Mouse (Mus musculus) thymus, postnatal 0 days (tissue): ENCODE measurements around the gene Tmem209. TPM values are rescaled to one million over a fixed set of nuclear protein-coding genes. Genes with fewer than 3 reads are reported as not detected.

Experiments
- DNase-seq: peaks from one replicate; pipeline ENCODE4 v3.0.0-alpha.2; 2015; ENCODE audit warnings: low spot score
- polyA plus RNA-seq: library from polyadenylated mRNA; unstranded; fragments of >200 nt; fragmentation: Nextera tagmentation; extraction: Ambion mirVana; gene quantifications from 2 replicates; pipeline ENCODE4 v1.2.1, GENCODE M21; 2015

Tmem209 gene
- polyA plus RNA-seq, 1 experiment from 2014 or later, result 34.4 TPM

DNA sequence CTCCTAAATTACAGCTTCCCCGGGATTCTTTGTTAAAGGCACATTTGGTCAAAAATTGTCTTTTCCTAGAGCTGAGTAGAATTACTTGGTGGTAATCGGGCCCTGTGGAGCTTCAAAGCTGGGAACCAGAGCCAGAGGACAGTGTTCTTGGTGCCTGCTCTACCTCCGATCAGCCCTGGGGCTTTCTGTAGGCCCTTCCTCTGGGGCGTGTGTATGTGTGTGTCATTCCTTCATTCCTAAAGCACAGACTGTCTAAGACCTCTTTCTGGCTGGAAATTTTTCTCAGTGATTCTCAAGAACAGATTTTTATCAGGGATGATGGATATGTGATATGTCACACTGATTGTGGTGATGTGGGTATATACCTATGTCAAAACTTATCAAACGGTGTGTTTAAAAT, 29.2 kb upstream of the Tmem209 start:
- no peak for DNase-seq

DNA sequence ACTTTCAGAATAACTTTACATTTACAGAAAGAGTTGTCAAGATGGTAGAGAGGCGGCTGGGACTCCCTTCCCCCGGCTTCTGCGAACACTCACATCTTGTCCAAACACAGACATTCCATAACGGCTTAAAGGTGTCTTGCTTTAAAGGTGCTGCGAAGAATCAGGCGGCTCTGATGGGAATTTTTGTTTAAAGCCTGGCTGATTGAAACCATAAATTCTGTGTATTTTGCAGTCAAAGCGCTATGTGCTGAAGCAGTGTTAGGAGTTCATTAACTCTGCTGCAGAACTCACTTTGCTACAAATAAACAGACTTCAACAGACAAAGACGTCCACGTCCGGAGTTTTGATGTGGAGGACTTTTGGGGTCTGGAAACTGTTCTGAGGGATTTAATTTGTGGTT, 28.7 kb upstream of the Tmem209 start:
- no peak for DNase-seq

DNA sequence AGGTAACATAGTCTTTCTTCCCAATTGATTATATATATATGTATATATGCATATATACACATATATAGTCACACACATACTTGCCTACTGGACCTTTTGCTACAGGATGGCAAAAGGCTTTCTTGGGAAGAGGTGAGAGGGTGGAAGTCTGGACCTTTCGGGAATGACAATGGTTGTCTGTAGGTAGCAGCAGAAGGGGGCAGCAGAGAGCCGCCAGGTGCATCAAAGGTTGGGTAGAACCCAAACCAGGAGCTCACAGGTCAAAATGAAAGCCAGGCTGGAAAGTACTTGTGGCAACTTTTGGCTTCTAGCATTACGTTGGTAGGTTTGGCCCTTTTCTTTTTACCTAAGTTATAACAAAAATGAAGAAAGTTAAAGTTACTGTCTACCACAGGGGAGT, 25.8 kb upstream of the Tmem209 start:
- DNase-seq, result peak; percentile 15

DNA sequence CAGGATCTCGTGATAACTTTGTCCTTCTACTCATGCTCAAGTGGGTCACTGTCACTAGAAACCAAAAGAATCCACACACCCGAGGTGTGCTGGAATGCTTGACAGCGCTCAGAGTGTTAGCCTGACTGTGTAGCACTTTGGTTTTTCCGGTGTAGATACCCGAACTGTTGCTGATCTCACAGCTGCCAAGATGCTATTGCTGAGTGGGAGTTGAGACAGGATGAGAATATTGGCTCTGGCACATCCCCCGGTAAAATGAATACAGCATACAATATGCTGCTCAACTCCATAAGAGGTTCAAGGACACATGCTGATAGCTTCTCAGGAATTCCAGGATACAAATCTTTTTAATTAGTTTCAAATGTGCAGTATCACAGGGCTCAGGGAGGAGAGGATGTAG, 19.2 kb upstream of the Tmem209 start:
- DNase-seq, result no peak

DNA sequence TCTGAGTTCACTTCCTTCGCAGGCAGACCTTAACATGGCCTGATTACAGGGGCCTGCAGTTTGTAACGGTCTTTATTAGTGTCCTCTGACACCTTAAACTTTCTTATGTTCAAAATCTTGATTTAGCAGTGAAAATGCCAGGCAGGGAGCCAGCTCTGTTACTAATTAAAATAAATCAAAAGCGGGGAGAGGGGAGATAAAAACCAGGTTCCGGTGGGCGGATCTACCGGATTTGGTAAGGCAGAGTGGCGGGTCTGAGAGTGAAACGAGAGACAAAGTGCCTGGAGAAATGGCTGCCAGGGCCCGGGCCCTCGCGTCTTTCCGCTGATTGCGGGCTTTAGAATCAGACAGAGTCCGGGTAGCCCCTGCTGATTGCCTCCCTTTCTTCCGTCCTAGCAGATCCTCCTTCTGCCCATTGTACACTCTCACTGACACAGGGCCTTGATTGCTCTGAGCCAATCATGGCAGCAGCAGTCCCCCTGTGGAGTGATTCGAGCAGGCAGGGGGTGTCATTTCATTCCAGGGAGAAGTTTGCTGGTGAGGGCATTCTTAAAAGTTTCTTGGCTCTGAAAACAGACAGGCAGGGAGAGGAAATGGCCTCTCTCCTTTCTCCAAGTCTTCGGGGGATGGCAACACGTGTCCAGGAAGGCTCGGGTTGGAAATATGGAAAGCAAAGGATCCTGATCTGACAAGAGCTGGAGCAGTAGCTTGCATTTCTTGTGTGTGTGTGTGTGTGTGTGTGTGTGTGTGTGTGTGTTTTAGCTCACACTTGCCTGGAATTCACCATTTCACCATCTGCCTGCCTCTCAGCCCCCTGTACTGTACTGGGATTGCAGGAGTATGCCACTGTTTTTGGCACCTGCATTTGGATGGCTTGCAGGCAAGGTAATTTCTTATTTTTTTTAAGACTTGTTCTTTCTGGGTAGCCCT, 17.3 kb upstream of the Tmem209 start:
- DNase-seq, result no peak

DNA sequence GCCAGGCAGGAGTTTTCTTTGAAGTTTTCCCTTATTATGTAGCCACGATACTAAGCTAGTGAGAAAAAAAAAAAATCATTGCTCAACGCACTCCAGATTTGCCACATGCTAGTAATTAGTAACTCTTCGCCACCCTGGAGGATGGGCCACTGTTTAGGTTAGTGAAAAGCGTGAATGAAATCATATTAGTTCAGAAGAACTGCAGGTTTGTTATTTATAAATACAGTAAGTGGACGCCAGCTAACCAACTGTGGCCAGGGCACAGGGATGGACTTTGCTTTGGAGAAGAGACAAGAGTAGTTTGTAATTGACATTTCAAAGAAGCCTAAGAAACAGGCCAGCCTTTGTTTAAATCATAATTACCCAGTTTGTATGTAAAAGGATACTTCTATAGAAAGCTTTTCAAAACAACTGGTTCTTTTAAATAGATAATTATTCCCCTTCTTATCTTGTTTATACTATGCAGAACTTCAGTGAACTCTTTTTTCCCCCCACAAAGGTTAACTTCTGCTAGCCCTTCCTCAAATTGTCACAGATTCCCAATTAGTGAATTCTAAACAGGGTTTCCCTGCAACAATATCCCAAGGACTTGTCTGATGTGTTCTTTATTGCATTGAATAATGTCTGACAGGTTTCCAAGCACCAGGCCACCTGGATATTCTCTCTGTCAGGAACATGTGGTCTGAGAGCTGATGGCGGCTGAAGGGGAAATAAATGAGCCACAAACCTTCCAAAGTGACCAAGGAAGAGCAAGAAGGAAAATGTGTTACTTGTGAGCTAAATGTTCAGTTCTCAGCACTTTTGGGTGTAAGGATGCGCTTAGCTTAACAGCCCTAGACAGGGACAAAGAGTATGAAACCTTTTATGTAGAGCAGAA, 16.1 kb upstream of the Tmem209 start:
- no peak for DNase-seq

DNA sequence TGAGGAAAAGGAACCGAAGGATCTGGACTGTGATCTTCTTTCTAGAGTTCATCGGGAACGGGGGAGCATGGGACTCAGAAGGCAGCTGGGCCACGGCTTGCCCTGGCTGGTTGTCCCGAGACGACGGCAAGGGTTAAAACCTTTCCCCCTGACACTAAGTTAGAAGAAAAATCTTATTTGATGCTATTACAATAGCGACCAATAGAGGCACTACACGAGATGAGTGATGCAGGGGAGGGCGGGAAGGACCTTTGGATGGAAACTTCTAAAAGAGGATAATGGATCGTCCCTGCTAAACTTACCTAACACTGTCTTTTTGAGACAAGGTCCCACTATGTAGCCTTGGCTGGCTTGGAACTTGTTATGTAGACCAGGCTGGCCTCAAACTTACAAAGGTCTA, 10.8 kb upstream of the Tmem209 start:
- DNase-seq, result no peak

DNA sequence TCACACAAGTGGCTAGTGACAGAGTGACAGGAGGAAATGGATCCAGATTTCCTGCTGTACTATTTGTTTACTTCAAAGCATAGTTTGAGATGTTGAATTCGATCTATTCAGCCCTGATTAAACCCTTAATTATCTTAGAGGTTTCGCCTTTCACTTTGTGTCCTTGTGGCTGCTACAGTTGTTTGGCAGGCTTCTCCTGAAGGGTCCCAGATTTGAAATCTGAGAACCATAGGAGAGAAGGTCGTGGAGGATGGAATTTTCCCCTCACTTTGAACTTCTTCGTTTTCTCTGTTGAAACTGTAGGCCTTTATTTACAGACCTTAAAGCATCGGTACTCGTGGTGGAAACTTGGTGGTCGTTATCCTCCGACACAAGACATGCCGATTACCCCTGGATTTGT, 4.7 kb upstream of the Tmem209 start:
- no peak for DNase-seq

DNA sequence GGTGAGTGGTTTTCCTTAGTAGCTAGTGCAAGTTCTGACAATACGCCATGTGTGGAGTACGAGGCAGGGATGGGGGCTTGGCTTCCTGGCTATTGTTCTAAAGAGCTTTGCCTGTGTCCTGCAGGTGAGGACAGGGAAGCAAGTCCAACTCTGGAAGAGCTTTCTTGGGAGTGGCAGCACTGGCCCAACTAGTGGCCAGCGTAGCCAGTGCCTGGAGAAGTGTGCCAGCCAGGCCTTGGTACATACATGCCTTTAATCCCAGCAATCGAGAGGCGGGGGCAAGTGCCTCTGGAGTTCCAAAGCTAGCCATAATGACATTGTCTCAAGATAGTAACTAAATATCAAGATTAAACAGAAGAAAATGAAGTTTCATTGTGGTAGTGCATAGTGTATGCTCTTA, 708 bp upstream of the Tmem209 start:
- no peak for DNase-seq

DNA sequence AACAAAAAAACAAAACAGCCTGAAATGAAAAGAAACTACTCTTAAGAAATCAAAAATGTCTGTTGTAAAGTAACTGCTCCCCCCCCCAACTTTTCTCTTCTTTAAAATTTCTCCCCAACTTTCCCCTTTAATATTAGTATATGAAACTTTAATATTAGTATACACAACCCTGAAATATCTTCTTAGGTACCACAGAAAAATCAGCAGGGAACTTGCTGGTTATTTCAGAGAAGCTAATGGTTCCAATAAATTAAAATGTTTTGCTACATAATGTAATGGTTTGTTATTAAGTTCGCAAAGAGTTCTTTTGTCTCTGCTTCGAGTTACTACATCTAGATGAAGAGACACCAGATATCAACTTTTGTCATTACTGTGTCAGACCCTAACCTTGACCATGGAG, 759 bp downstream of the Tmem209 start:
- DNase-seq, result no peak

DNA sequence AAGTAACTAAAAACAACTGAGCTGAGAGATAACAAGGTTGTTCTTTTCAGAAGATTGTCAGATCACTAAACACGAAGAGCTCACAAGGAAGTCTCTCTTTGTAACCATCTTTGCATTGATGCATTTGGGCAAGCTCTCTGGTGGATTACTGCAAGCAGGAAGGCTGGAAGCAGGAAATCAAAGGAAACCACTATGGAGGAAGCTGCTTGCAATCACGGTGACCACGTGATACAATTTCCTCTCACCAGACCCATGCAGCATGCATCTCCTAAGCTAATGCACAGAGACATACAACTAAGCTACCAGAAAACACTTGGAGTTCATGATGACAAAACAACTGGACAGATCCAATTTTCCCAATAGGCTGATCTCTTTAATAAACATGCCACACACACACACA, 10.5 kb downstream of the Tmem209 start:
- DNase-seq, result no peak

DNA sequence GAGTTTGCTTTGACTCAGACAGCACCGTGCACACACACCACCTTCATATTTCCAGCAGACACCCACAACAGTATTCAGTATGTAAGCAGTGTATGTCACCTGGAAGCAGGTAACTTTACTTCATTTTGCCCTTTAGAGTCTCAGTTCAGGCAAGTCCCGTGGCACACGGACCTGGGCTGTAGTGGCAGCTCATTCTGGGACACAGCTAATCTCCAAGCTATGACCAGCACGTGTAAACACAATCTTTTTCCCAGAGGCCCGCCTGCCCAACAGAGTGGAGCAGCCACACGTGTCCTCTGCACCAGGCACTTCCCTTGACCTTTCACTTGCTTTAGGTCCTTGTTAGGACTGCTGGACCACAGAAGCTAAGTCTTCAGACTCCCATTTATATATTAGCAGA, 23.1 kb downstream of the Tmem209 start:
- DNase-seq, result no peak

DNA sequence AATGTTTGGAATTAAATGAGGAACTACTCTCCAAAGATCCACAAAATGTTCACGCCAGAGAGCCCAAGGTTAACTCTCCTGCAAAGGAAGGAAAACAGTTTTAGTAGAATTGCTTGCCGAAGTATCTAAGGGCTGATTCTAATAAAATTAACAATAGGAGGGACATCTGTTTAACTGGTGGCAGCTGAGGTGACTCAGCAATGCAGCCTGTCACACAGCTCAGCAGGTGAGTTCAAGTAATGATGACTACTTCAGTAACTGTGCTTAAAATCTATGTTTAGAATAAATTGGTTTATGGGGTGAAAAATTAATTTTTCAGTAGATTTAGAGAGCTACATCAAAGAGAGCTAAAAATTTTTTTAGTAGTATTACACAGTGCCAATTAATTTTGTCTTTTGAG, 26.7 kb downstream of the Tmem209 start:
- DNase-seq, result no peak

DNA sequence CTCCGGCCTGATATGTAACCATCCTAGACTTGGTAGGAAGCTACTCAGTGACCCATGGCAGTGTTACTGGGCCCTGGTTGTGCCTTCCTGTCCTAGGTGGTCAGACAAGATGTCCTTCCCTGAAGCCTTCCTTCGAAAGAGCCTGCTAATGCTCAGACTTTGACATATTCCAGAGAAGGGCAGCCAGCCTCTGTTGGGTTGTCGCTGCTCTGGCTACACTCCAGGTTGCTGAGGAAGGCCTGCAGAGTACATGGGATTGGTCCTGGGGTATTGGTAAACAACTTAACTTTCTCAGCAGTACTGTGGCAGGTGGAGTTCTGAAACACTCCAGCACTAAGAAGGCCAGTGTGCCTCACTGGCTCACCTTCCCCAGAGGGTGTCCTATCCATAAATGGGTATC, 30.2 kb downstream of the Tmem209 start:
- no peak for DNase-seq

DNA sequence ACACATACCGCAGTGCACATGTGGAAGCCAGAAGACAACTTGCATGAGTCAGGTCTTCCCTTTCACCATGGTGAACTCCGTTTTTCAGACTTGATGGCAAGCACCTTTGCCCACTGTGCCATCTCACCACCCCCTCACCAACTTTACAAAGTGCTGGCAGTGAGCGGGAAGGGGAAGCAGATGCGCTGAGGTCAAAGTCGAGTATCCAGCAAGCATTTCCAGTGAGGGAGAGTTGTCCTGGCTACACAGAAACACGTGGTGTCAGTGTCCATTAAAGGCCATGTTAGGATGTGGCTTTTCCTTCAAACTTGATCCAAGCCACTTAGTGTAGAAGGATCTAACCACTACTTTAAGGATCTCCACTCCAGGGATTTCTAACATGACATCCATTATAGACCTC, 31.8 kb downstream of the Tmem209 start:
- DNase-seq, result no peak

DNA sequence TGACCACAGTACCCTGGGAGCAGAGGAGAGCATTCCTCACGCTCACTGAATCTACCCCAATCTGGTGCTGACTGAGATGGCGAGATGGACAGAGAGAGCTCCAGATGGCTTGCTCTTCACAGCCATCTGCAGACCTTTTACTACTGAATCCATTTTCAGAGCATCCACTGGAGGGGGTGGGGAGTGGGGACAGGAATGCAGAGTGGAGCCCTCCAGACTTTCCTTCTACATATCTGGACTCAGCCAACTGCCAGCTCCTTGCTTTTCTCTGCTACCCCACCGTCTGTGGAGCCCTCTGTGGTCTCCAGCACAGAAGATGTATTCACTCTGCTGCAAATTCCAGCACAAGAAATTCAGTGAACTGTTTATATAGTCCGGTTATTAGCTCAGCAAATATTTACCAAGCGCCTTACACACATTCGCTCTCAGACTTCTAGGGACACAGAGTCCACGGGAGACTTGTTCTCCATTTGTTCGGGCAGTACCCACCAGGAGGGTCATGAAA, 32.3 kb downstream of the Tmem209 start:
- no peak for DNase-seq

DNA sequence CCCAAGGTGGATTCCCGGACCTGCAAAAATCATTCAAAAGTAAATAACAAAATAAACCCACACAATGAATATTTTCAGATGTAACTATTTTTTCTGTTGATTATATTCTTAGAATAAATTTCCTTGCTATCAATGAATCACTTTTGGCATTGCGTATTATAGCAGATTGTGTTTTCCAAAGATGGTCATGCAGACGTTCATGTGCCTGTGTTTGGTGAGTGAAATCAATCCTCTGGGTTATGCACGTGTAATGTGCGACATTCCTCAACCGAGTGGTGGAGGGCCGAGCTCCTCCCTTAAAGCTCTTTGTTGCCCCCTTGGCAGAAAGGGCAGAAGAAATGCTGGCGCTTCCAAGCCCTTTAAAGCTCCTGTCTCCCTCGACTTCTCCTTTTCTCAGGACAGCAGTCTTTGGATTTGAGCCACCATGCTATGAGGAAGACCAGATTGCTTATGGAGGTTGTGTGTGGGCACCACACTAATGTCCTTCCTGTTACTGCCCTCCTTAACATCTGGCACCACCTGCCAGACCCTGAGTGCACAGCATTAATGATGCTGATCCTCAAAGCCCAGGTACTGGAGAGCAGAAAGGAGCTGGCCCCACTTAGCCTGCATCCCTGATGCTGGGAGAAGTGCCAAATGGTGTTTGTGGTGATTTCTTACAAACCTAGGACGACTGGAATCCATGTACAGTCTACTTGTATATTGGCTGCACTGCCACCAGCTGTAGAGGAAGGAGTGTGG, 33.4 kb downstream of the Tmem209 start:
- no peak for DNase-seq

DNA sequence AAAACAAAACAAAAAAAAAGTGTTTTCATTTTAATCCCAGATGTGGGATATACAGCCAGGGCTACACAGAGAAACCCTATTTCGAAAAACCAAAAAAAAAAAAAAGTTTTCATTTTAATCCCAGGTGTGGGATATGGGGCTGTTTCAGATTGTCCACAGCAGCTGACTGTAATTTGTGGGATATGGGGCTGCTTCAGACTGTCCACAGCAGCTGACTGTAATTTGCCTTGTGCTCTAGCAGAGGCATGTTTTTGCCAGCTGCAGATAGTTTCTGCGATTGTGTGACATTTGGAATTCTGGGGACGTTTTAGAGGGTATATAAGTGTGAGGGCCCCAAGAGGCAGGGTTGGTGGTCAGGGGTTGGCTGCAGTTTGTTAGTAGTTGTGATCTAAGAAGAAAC, 37.9 kb downstream of the Tmem209 start:
- DNase-seq, result no peak

DNA sequence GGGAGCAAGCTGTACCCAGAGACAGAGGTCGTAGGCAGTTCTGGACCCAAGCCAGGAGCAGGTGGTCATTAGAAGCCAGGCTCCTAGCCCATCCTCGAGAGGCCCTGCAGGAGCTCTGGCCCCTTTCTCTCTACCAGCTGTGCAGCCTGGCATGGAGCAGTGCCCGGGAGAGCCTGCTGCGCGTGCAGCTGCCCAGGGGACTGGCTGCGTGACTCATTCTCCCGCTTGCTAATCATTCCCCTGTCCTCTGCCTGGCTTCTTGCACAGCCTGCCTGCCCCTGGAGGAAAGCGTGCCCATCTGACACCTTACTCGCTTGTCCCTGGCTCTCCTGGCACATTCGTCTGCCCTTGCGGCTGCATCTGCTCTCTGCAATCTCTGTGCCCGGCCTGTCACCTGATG, 40.2 kb downstream of the Tmem209 start:
- DNase-seq, result no peak

DNA sequence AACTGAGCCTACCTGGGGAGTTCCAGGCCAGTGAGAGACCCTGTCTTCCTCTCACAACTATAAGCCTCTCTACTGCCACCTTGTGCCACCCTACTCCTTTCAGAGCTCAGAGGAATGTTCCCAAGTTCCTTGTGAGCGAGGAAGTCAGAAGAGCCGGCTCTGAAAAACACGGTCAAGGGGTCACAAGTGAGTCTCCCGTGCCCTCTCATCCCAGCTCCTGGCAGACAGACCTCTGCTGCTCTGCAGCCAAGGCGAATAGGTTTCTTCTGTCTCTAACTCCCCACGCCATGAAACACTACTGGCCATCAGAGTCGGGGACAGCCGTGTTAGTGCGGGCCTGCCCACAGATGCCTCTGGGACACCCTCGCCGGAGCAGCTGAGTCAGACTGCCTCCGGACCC, 40.9 kb downstream of the Tmem209 start:
- peak; percentile 24 for DNase-seq

DNA sequence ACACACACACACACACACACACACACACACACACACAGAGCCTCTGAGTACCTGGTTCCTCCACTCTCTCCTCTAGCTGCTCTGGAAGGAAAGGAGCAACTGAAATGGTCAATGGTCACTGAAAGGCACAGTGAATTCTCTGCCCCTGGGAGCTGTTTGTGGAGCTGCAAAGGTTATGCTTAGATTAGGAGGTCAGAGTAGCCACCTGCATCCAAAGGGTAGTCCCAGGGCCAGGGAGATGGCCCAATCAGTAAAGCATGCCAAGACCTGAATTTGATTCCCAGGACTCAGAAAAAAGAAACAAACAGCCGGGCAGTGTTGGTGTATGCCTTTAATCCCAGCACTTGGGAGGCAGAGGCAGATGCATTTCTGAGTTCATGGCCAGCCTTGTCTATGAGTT, 41.5 kb downstream of the Tmem209 start:
- DNase-seq, result no peak

DNA sequence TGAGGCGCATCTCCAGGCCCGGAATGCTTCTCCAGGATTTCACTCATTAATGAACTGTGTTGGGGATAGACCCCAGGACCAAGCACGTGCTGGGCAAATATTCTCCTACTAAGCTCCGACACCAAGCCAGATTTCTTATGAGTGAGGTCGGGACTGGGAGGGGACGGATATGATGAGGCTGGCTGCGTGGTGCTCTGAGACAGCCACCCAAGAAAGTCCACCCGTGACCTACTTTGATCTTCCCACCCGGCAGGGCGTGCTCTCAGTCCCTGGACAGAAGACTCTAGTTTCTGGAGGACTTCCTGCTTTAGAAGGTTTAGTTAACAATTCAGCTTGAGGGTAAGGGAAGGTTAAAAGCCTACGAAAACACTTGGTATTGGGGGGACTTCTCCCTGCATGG, 44.0 kb downstream of the Tmem209 start:
- no peak for DNase-seq
